Mouse (Mus musculus): ENCODE data around the gene Rcan1. TPM values are rescaled to one million over a fixed set of nuclear protein-coding genes. Genes with fewer than 3 reads are reported as not detected.
A peak's percentile ranks its signal among the peaks of the same experiment; 100 is the strongest.

Rcan1 gene
- polyA plus RNA-seq, 1 experiment from 2014 or later: 37.4 TPM

DNA sequence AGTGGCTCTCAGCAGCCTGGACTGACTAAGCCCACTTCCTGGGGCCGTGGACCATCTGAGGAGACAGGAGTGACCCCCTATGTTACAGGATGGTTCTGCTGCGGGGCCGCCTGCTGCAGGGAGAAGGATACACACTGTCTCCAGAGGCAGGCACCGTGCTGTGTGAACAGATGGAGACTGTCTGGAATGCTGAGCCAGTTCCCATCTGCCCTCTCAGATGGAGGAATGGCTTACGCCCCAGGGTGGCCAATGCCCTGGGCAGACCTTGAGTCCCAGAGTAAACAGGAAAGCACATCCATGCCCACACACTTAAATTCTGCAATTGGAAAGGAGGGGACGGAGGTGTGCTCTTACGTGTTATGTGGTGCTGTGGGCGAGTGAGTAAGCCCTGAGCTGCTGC is 20.3 kb downstream of the Rcan1 start:
- H3K36me3 ChIP-seq (ENCODE audit: control insufficient read depth, insufficient read depth, low read length): no peaks in the 10 kb centered on the region
- no peak overlapping the region for H3K9ac ChIP-seq (ENCODE audit: low read length)
- no peak overlapping the region for H3K4me3 ChIP-seq (ENCODE audit: low read depth, low read length)
- DNase-seq (ENCODE audit: low spot score) (no peak), ATAC-seq (replicated peaks; ENCODE audit: low FRiP score) (no peak)
- 93% methylated on average over 8 of the region's 8 CpGs for WGBS
- H3K4me1 ChIP-seq (replicated peaks; ENCODE audit: control insufficient read depth, insufficient read depth, low read length): no peaks in the 10 kb centered on the region
- H3K27me3 ChIP-seq (ENCODE audit: control insufficient read depth, insufficient read depth, low read length): no peaks in the 10 kb centered on the region
- no peaks in the 10 kb centered on the region for H3K9me3 ChIP-seq (ENCODE audit: control insufficient read depth, low read length)
- no peak overlapping the region for H3K27ac ChIP-seq (ENCODE audit: low read depth, low read length)
- H3K4me2 ChIP-seq (ENCODE audit: low read depth, low read length, severe bottlenecking): no peak overlapping the region

DNA sequence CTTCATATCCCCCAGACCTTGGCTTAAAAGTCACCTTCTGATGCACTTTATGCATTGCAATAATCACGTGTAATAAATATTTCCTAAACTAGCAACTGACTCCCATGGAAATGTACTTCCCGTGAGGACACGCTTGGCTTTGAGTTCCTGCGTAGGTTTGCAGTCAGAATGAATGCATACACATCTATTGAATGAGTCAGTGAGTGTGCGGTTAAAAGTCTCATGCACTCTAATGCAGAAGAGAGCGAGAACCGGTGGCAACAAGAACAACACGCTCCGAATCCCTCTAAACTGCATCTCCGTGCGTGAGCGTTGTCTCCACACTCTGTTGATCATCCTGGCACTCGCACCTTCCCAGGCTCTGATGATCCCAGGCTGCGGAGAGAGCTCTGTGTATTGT is 21.6 kb downstream of the Rcan1 start:
- H3K4me1 ChIP-seq (replicated peaks; ENCODE audit: control insufficient read depth, insufficient read depth, low read length): no peaks in the 10 kb centered on the region
- H3K9ac ChIP-seq (ENCODE audit: low read length): no peak overlapping the region
- H3K4me2 ChIP-seq (ENCODE audit: low read depth, low read length, severe bottlenecking): no peak overlapping the region
- ATAC-seq (replicated peaks; ENCODE audit: low FRiP score): no peak
- no peak for DNase-seq (ENCODE audit: low spot score)
- WGBS: 96% methylated on average over 14 of the region's 14 CpGs
- no peak overlapping the region for H3K27ac ChIP-seq (ENCODE audit: low read depth, low read length)
- no peaks in the 10 kb centered on the region for H3K27me3 ChIP-seq (ENCODE audit: control insufficient read depth, insufficient read depth, low read length)
- H3K36me3 ChIP-seq (ENCODE audit: control insufficient read depth, insufficient read depth, low read length): no peaks in the 10 kb centered on the region
- no peak overlapping the region for H3K4me3 ChIP-seq (ENCODE audit: low read depth, low read length)
- H3K9me3 ChIP-seq (ENCODE audit: control insufficient read depth, low read length): no peaks in the 10 kb centered on the region

DNA sequence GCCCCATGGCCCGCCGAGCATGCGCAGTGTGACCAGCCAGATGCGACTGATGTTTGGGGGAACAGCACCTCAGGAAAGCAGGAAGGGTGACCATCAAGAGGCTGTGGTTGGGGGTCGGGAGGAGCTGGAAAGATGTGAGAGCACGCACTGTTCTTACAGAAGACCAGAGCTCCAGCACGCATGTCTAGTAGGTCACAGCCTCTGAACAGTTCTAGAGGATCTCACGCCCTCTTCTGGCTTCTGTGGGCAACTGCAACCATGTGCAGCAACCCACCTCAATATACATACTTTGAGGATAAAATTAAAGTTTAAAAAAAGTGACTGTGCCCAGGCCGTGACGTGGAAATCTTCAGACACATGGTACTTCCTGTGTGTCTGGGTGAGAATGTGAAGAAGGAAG is 25.3 kb downstream of the Rcan1 start:
- 63% methylated on average over 10 of the region's 10 CpGs for WGBS
- no peaks in the 10 kb centered on the region for H3K36me3 ChIP-seq (ENCODE audit: control insufficient read depth, insufficient read depth, low read length)
- 0 out of 2 replicates have a peak, but pooled peaks have one; percentile 18 for ATAC-seq (replicated peaks; ENCODE audit: low FRiP score)
- no peaks in the 10 kb centered on the region for H3K27me3 ChIP-seq (ENCODE audit: control insufficient read depth, insufficient read depth, low read length)
- DNase-seq (ENCODE audit: low spot score): peak; percentile 63
- H3K4me2 ChIP-seq (ENCODE audit: low read depth, low read length, severe bottlenecking): no peak overlapping the region
- H3K27ac ChIP-seq (ENCODE audit: low read depth, low read length): no peak overlapping the region
- no peaks in the 10 kb centered on the region for H3K9me3 ChIP-seq (ENCODE audit: control insufficient read depth, low read length)
- no peak overlapping the region for H3K4me3 ChIP-seq (ENCODE audit: low read depth, low read length)
- H3K9ac ChIP-seq (ENCODE audit: low read length): no peak overlapping the region
- no peaks in the 10 kb centered on the region for H3K4me1 ChIP-seq (replicated peaks; ENCODE audit: control insufficient read depth, insufficient read depth, low read length)

DNA sequence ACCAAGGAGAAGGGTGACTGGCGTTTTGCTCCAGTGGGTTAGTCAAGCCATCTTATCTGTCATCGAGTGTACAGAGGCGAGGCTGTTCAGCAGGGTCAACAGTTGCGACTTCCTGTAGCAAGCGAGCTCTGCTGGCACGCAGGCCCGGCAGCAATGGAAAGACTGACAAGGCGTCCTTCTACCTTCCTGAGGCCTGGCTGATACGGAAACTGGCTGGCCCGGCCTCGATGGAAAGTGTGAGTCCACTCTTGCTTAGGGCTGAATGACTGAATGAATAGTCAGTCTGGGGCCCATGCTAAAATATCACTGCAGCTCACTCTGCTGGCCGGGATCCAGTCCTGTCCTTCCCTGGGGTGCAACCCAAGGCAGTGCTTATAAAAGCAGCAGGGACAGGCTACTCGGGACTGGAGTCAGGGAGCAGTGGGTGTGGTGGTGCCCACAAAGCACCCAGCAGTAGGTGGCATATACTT is 27.0 kb downstream of the Rcan1 start:
- ATAC-seq (replicated peaks; ENCODE audit: low FRiP score) (no peak), DNase-seq (ENCODE audit: low spot score) (no peak)
- Histone ChIP-seq H3K9ac (ENCODE audit: low read length) (no peak overlapping the region), H3K4me2 (ENCODE audit: low read depth, low read length, severe bottlenecking) (no peak overlapping the region), H3K27me3 (ENCODE audit: control insufficient read depth, insufficient read depth, low read length) (no peaks in the 10 kb centered on the region), H3K36me3 (ENCODE audit: control insufficient read depth, insufficient read depth, low read length) (no peaks in the 10 kb centered on the region), H3K4me3 (ENCODE audit: low read depth, low read length) (no peak overlapping the region), H3K27ac (ENCODE audit: low read depth, low read length) (no peak overlapping the region), H3K4me1 (replicated peaks; ENCODE audit: control insufficient read depth, insufficient read depth, low read length) (no peaks in the 10 kb centered on the region), H3K9me3 (ENCODE audit: control insufficient read depth, low read length) (no peaks in the 10 kb centered on the region)
- 78% methylated on average over 13 of the region's 13 CpGs for WGBS

DNA sequence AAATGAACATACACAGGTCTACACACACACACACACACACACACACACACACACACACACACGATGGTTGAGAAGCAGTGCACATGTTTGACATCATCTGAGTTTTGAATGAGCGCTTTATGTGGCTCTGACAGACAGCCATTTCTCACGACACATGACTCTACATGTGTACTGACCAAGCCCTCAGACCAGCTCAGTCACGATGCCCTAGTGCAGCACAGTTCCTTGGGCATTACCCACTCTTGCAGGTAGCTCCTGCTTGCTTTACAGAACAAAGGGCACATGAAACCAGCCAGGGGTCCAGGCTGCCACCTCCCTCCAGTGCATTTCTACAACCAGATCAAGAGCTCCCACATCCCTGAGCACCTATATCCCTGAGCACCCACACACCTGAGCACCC is 27.7 kb downstream of the Rcan1 start:
- Histone ChIP-seq H3K27me3 (ENCODE audit: control insufficient read depth, insufficient read depth, low read length) (no peaks in the 10 kb centered on the region), H3K9me3 (ENCODE audit: control insufficient read depth, low read length) (no peaks in the 10 kb centered on the region), H3K4me1 (replicated peaks; ENCODE audit: control insufficient read depth, insufficient read depth, low read length) (no peaks in the 10 kb centered on the region), H3K4me3 (ENCODE audit: low read depth, low read length) (no peak overlapping the region), H3K4me2 (ENCODE audit: low read depth, low read length, severe bottlenecking) (no peak overlapping the region), H3K36me3 (ENCODE audit: control insufficient read depth, insufficient read depth, low read length) (no peaks in the 10 kb centered on the region), H3K27ac (ENCODE audit: low read depth, low read length) (no peak overlapping the region), H3K9ac (ENCODE audit: low read length) (no peak overlapping the region)
- 93% methylated on average over 4 of the region's 4 CpGs for WGBS
- ATAC-seq (replicated peaks; ENCODE audit: low FRiP score) (no peak), DNase-seq (ENCODE audit: low spot score) (no peak)

DNA sequence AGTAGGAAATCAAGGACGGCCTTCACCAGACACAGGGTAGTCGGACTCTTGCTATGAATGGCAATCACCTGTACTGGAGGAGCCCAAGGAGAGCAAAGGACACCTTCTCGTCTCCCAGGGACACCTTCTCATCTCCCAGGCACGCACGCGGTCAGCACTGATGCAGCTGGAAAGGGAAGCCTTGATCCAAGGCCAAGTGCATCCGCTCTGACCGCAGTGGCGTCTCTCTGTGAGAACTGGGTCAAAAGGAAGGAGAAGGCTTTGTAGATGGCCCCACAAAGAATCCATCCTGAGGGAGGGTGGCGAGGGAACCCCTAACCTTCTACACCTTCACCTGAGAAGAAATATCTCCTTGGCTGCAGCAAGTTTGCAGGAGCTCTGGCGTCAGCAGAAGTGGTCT is 28.5 kb downstream of the Rcan1 start:
- no peaks in the 10 kb centered on the region for H3K4me1 ChIP-seq (replicated peaks; ENCODE audit: control insufficient read depth, insufficient read depth, low read length)
- no peaks in the 10 kb centered on the region for H3K27me3 ChIP-seq (ENCODE audit: control insufficient read depth, insufficient read depth, low read length)
- H3K9me3 ChIP-seq (ENCODE audit: control insufficient read depth, low read length): no peaks in the 10 kb centered on the region
- H3K4me3 ChIP-seq (ENCODE audit: low read depth, low read length): no peak overlapping the region
- no peak overlapping the region for H3K27ac ChIP-seq (ENCODE audit: low read depth, low read length)
- no peak for DNase-seq (ENCODE audit: low spot score)
- no peak for ATAC-seq (replicated peaks; ENCODE audit: low FRiP score)
- no peaks in the 10 kb centered on the region for H3K36me3 ChIP-seq (ENCODE audit: control insufficient read depth, insufficient read depth, low read length)
- H3K9ac ChIP-seq (ENCODE audit: low read length): no peak overlapping the region
- H3K4me2 ChIP-seq (ENCODE audit: low read depth, low read length, severe bottlenecking): no peak overlapping the region
- 95% methylated on average over 11 of the region's 11 CpGs for WGBS

DNA sequence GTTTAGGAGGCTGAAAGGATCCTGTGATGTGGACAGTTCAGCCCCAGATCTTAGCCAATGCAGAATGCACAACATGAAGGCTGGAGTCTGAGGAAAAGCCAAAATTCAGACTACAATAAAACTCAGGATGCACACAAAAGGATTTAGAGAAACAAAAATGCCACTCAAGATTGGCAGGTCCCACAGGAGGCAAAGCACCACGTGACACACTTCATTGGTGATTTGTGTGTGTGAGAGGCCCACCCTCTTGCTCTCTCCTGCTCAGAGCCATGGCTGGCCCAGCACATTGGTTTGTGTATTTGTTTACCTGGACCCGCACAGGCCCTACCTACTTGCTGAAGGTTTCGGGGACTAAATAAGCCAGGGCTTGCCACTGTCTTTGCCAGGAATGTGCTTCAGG is 29.5 kb downstream of the Rcan1 start:
- WGBS: 73% methylated on average over 3 of the region's 3 CpGs
- Histone ChIP-seq H3K9ac (ENCODE audit: low read length) (no peak overlapping the region), H3K4me1 (replicated peaks; ENCODE audit: control insufficient read depth, insufficient read depth, low read length) (no peaks in the 10 kb centered on the region), H3K4me2 (ENCODE audit: low read depth, low read length, severe bottlenecking) (no peak overlapping the region), H3K27ac (ENCODE audit: low read depth, low read length) (no peak overlapping the region), H3K4me3 (ENCODE audit: low read depth, low read length) (no peak overlapping the region), H3K36me3 (ENCODE audit: control insufficient read depth, insufficient read depth, low read length) (no peaks in the 10 kb centered on the region), H3K27me3 (ENCODE audit: control insufficient read depth, insufficient read depth, low read length) (no peaks in the 10 kb centered on the region), H3K9me3 (ENCODE audit: control insufficient read depth, low read length) (no peaks in the 10 kb centered on the region)
- DNase-seq (ENCODE audit: low spot score) (no peak), ATAC-seq (replicated peaks; ENCODE audit: low FRiP score) (no peak)

DNA sequence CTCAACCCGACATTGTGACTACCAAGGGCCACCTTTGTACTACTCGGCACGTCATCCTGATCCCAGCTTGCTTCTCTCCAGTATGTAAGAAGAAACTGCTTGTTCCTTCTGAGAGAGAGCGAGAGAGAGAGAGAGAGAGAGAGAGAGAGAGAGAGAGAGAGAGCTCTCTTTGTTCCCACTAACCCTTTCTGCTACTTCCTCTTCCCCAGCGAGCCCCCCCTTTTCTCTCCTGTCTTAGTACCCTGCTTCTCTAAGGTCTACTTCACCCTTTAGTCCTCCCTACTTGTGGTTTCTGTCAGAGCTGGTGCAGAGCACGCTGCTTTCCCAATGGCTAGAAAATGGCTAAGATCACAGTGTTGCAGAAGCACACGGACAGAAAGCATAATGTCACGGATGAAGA is 30.4 kb downstream of the Rcan1 start:
- no peaks in the 10 kb centered on the region for H3K27me3 ChIP-seq (ENCODE audit: control insufficient read depth, insufficient read depth, low read length)
- H3K27ac ChIP-seq (ENCODE audit: low read depth, low read length): no peak overlapping the region
- 77% methylated on average over 8 of the region's 8 CpGs for WGBS
- no peak overlapping the region for H3K9ac ChIP-seq (ENCODE audit: low read length)
- no peaks in the 10 kb centered on the region for H3K36me3 ChIP-seq (ENCODE audit: control insufficient read depth, insufficient read depth, low read length)
- DNase-seq (ENCODE audit: low spot score) (no peak), ATAC-seq (replicated peaks; ENCODE audit: low FRiP score) (no peak)
- no peak overlapping the region for H3K4me3 ChIP-seq (ENCODE audit: low read depth, low read length)
- H3K4me2 ChIP-seq (ENCODE audit: low read depth, low read length, severe bottlenecking): no peak overlapping the region
- H3K4me1 ChIP-seq (replicated peaks; ENCODE audit: control insufficient read depth, insufficient read depth, low read length): no peaks in the 10 kb centered on the region
- no peaks in the 10 kb centered on the region for H3K9me3 ChIP-seq (ENCODE audit: control insufficient read depth, low read length)

DNA sequence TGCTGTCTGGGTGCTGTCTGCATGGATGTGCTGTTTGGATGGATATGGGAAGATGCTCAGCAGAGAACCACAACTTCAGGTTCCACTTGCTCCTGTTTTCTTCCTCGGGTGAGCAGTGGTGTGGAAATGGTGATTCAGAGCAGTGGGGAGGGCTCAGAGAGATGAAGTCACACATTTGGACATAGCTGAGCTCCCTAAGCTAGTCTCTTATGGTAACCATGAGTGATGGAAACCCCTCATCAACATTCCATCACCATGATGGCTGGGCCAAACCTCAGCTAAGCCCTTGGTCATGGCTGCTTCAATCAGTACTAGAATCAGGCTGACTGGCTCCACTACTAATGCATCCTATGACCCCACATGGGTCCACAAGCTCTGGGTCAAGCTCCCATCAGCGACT is 30.9 kb downstream of the Rcan1 start:
- H3K4me3 ChIP-seq (ENCODE audit: low read depth, low read length): no peak overlapping the region
- no peak for ATAC-seq (replicated peaks; ENCODE audit: low FRiP score)
- no peaks in the 10 kb centered on the region for H3K4me1 ChIP-seq (replicated peaks; ENCODE audit: control insufficient read depth, insufficient read depth, low read length)
- no peak for DNase-seq (ENCODE audit: low spot score)
- no peak overlapping the region for H3K9ac ChIP-seq (ENCODE audit: low read length)
- H3K4me2 ChIP-seq (ENCODE audit: low read depth, low read length, severe bottlenecking): no peak overlapping the region
- 78% methylated on average over 2 of the region's 2 CpGs for WGBS
- H3K27ac ChIP-seq (ENCODE audit: low read depth, low read length): no peak overlapping the region
- no peaks in the 10 kb centered on the region for H3K9me3 ChIP-seq (ENCODE audit: control insufficient read depth, low read length)
- no peaks in the 10 kb centered on the region for H3K36me3 ChIP-seq (ENCODE audit: control insufficient read depth, insufficient read depth, low read length)
- H3K27me3 ChIP-seq (ENCODE audit: control insufficient read depth, insufficient read depth, low read length): no peaks in the 10 kb centered on the region
